Mouse (Mus musculus) c-Kit-negative CD71-positive TER-119-positive erythroid progenitor cells, embryonic 14.5 days (primary cell): Measurements from ENCODE around the gene Ubn1.

Source experiments
- DNase-seq: peaks from one replicate; pipeline ENCODE4 v3.0.0-alpha.2; 2013; ENCODE audit warnings: low read depth, low spot score

Gene Ubn1

GRCm38 (mm10) chr16:5071974-5072373 lies 22.1 kb downstream of the Ubn1 start:
- no peak for DNase-seq

- DNase-seq, result no peak
Observed at GRCm38 (mm10) chr16:5074341-5074740, 24.5 kb downstream of the Ubn1 start.

GRCm38 (mm10) chr16:5085196-5085595 lies 35.3 kb downstream of the Ubn1 start:
- DNase-seq, result no peak

GRCm38 (mm10) chr16:5086179-5086578 lies 36.3 kb downstream of the Ubn1 start:
- DNase-seq, result no peak

GRCm38 (mm10) chr16:5089021-5089420 lies 39.2 kb downstream of the Ubn1 start:
- no peak for DNase-seq

- no peak for DNase-seq
Observed at GRCm38 (mm10) chr16:5093285-5093684, 43.4 kb downstream of the Ubn1 start.

GRCm38 (mm10) chr16:5096504-5096903 lies 46.6 kb downstream of the Ubn1 start:
- DNase-seq, result no peak

- no peak for DNase-seq
Observed at GRCm38 (mm10) chr16:5101000-5101399, 51.1 kb downstream of the Ubn1 start.

- DNase-seq, result no peak
Observed at GRCm38 (mm10) chr16:5109877-5110276, 60.0 kb downstream of the Ubn1 start.

GRCm38 (mm10) chr16:5111021-5111420 lies 61.2 kb downstream of the Ubn1 start:
- DNase-seq, result no peak

- no peak for DNase-seq
Observed at GRCm38 (mm10) chr16:5113002-5113550, 63.2 kb downstream of the Ubn1 start.

- no peak for DNase-seq
Observed at GRCm38 (mm10) chr16:5113582-5113981, 63.7 kb downstream of the Ubn1 start.

GRCm38 (mm10) chr16:5119385-5119784 lies 69.5 kb downstream of the Ubn1 start:
- DNase-seq, result no peak

- DNase-seq, result no peak
Observed at GRCm38 (mm10) chr16:5119845-5120244, 70.0 kb downstream of the Ubn1 start.

- DNase-seq, result no peak
Observed at GRCm38 (mm10) chr16:5123476-5123875, 73.6 kb downstream of the Ubn1 start.

- DNase-seq, result no peak
Observed at GRCm38 (mm10) chr16:5130196-5130595, 80.3 kb downstream of the Ubn1 start.

GRCm38 (mm10) chr16:5130766-5131165 lies 80.9 kb downstream of the Ubn1 start:
- no peak for DNase-seq

- no peak for DNase-seq
Observed at GRCm38 (mm10) chr16:5131251-5131922, 81.5 kb downstream of the Ubn1 start.

GRCm38 (mm10) chr16:5132401-5132801 lies 82.5 kb downstream of the Ubn1 start, which contains the start of gene Ppl:
Ppl (minus strand) TSS chr16:5132421.
- no peak for DNase-seq

GRCm38 (mm10) chr16:5134623-5135330 lies 84.9 kb downstream of the Ubn1 start:
- no peak for DNase-seq

- DNase-seq, result no peak
Observed at GRCm38 (mm10) chr16:5135551-5136261, 85.8 kb downstream of the Ubn1 start.
